Mouse (Mus musculus) midbrain, embryonic 14.5 days (tissue): Measurements from ENCODE around the gene Col6a4. TPM values are rescaled to one million over a fixed set of nuclear protein-coding genes. Genes with fewer than 3 reads are reported as not detected.

Experiments
- ATAC-seq: fragments of 200-750 bp; cut with Nextera tagmentation; 2 replicates; pipeline ENCODE4 v1.8.0; 2017; ENCODE audit warnings: moderate number of reproducible peaks, moderate library complexity; ENCODE audit not compliant: low FRiP score, low TSS enrichment
- DNase-seq: peaks from one replicate; pipeline ENCODE4 v3.0.0-alpha.2; 2015
- H3K27ac ChIP-seq: fragments of 300-500 bp; sonication (generic); replicated peaks from 2 replicates; pipeline ENCODE4 v1.5.1; 2014; ENCODE audit warnings: mild to moderate bottlenecking, low read depth, low read length, moderate library complexity
- H3K27me3 ChIP-seq: fragments of 300-500 bp; sonication (generic); 2 replicates; pipeline ENCODE4 v1.6.1; 2014; ENCODE audit warnings: low read length, control low read depth, mixed read lengths; ENCODE audit not compliant: control insufficient read depth, insufficient read depth
- H3K36me3 ChIP-seq: fragments of 300-500 bp; sonication (generic); 2 replicates; pipeline ENCODE4 v1.6.1; 2014; ENCODE audit warnings: low read length, control low read depth; ENCODE audit not compliant: control insufficient read depth, insufficient read depth
- H3K4me1 ChIP-seq: fragments of 300-500 bp; sonication (generic); 2 replicates; pipeline ENCODE4 v1.6.1; 2014; ENCODE audit warnings: mild to moderate bottlenecking, antibody characterized with exemption, low read length, control low read depth; ENCODE audit not compliant: control insufficient read depth, insufficient read depth
- H3K4me2 ChIP-seq: fragments of 300-500 bp; sonication (generic); 2 replicates; pipeline ENCODE4 v1.6.1; 2014; ENCODE audit warnings: mild to moderate bottlenecking, low read length, moderate library complexity
- H3K4me3 ChIP-seq: fragments of 300-500 bp; sonication (generic); replicated peaks from 2 replicates; pipeline ENCODE4 v1.5.1; 2014; ENCODE audit warnings: low read depth, low read length
- H3K9ac ChIP-seq: fragments of 300-500 bp; sonication (generic); replicated peaks from 2 replicates; pipeline ENCODE4 v1.6.1; 2014; ENCODE audit warnings: mild to moderate bottlenecking, low read length, moderate library complexity
- H3K9me3 ChIP-seq: fragments of 300-500 bp; sonication (generic); 2 replicates; pipeline ENCODE4 v1.6.1; 2016; ENCODE audit warnings: low read length, control low read depth, mixed read lengths; ENCODE audit not compliant: control insufficient read depth
- WGBS: fragments of 180-500 bp; shearing (Covaris S2); extraction: QIAGEN DNeasy Blood & Tissue Kit; methylation state at CpG from one replicate; pipeline ENCODE4 v1.1.7; 2014; 5-methylcytosine and 5-hydroxymethylcytosine counted together
- polyA plus RNA-seq: library from polyadenylated mRNA; unstranded; fragments of >200 nt; fragmentation: Nextera tagmentation; extraction: Ambion mirVana; gene quantifications from 2 replicates; pipeline ENCODE4 v1.2.1, GENCODE M21; 2014

Gene Col6a4
- polyA plus RNA-seq, 1 experiment from 2014 or later: 0.38 TPM

- H3K9ac ChIP-seq: no peak overlapping the region
- H3K27ac ChIP-seq: no peak overlapping the region
- no peak for ATAC-seq
- no peaks in the 10 kb centered on the region for H3K9me3 ChIP-seq
- peaks cover 9% of the 10 kb centered on the region; the same call in 1 of the 2 replicates for H3K4me1 ChIP-seq
- no peaks in the 10 kb centered on the region for H3K27me3 ChIP-seq
- H3K4me3 ChIP-seq: no peak overlapping the region
- no peak for DNase-seq
- 78% methylated on average over 6 of the region's 6 CpGs for WGBS
- no peak overlapping the region for H3K4me2 ChIP-seq
- no peaks in the 10 kb centered on the region for H3K36me3 ChIP-seq
Observed at GRCm38 (mm10) chr9:105989468-105989867, 107.1 kb downstream of the Col6a4 start.

DNA sequence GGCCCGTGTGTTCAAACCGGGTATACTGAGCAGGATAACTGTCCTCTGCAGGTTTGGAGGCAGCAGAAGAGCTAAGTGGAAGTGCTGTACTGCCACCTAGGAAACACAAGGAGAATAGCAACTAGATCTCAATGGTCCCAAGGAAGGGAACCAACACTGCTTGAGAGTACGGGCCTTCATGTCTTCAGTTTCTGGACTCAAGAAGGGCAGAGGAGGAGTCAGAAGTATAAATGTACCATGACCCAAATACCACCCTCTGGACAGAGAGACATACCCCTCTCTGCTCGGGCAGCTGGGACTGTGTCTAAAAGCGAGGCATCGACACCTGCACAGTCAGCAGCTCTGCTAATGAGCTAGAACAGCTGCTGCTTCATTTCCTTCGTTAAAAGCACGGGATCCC lies 108.5 kb downstream of the Col6a4 start:
- whole genome bisulfite sequencing: 60% methylated on average over 8 of the region's 8 CpGs
- Histone ChIP-seq H3K27ac (no peak overlapping the region), H3K4me3 (no peak overlapping the region), H3K4me2 (no peak overlapping the region), H3K9ac (no peak overlapping the region), H3K27me3 (no peaks in the 10 kb centered on the region), H3K36me3 (no peaks in the 10 kb centered on the region), H3K9me3 (no peaks in the 10 kb centered on the region), H3K4me1 (peaks cover 9% of the 10 kb centered on the region; the same call in 1 of the 2 replicates)
- ATAC-seq (no peak), DNase-seq (peak; percentile 66)

DNA sequence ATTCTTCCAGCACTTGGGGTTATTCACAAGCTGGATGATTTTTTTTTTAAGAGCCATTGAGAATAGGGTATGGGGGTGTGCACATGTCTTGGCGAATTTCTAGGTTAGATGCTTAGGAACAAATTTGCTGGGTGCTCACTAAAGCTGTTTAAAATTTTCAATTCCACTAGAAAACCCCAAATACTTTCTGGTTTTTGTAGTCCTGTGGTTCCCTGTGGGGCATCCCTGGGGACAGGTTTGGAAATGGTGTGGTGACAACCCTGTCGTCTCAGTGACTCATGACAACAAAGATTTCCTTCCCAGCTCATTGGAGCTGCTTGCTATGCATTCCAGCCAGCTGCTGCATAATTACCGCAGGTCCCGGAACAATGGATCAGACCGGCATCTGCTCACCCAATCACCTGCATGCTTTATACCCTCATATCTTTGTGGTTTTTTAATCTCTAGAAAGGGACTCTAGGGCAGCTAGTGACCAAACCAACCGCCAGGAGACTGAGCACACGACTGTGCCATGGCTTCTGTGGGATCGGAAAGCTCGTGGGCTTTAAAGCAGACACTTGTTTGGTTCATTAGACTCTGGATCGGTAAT lies 111.6 kb downstream of the Col6a4 start:
- H3K9ac ChIP-seq: peak overlapping the region; percentile 28; the same call in 1 of the 2 replicates
- WGBS: 11% methylated on average over 10 of the region's 10 CpGs
- DNase-seq: peak; percentile 71
- H3K9me3 ChIP-seq: no peaks in the 10 kb centered on the region
- no peak overlapping the region for H3K4me3 ChIP-seq
- no peaks in the 10 kb centered on the region for H3K27me3 ChIP-seq
- H3K36me3 ChIP-seq: no peaks in the 10 kb centered on the region
- H3K27ac ChIP-seq: peak overlapping the region; percentile 75
- H3K4me2 ChIP-seq: peak overlapping the region; percentile 45
- ATAC-seq: peak; percentile 62; the same call in 1 of the 2 replicates
- H3K4me1 ChIP-seq: peaks cover 9% of the 10 kb centered on the region; the same call in 1 of the 2 replicates

- Histone ChIP-seq H3K36me3 (no peaks in the 10 kb centered on the region), H3K4me1 (no peaks in the 10 kb centered on the region), H3K9me3 (no peaks in the 10 kb centered on the region), H3K27ac (no peak overlapping the region), H3K4me2 (no peak overlapping the region), H3K27me3 (no peaks in the 10 kb centered on the region), H3K9ac (no peak overlapping the region), H3K4me3 (no peak overlapping the region)
- DNase-seq (no peak), ATAC-seq (no peak)
- 89% methylated on average over 8 of the region's 8 CpGs for WGBS
Observed at GRCm38 (mm10) chr9:105978479-105978878, 118.1 kb downstream of the Col6a4 start.

- Histone ChIP-seq H3K9ac (no peak overlapping the region), H3K27me3 (no peaks in the 10 kb centered on the region), H3K4me3 (no peak overlapping the region), H3K27ac (no peak overlapping the region), H3K9me3 (no peaks in the 10 kb centered on the region), H3K36me3 (no peaks in the 10 kb centered on the region), H3K4me2 (no peak overlapping the region), H3K4me1 (no peaks in the 10 kb centered on the region)
- ATAC-seq: no peak
- no peak for DNase-seq
- 31% methylated on average over 13 of the region's 13 CpGs for WGBS
Observed at GRCm38 (mm10) chr9:105976871-105977270, 119.7 kb downstream of the Col6a4 start.

- ATAC-seq (no peak), DNase-seq (no peak)
- H3K9ac ChIP-seq: no peak overlapping the region
- H3K4me1 ChIP-seq: no peaks in the 10 kb centered on the region
- 55% methylated on average over 6 of the region's 6 CpGs for WGBS
- H3K27ac ChIP-seq: no peak overlapping the region
- no peak overlapping the region for H3K4me3 ChIP-seq
- no peaks in the 10 kb centered on the region for H3K36me3 ChIP-seq
- no peak overlapping the region for H3K4me2 ChIP-seq
- H3K9me3 ChIP-seq: no peaks in the 10 kb centered on the region
- no peaks in the 10 kb centered on the region for H3K27me3 ChIP-seq
Observed at GRCm38 (mm10) chr9:105976314-105976713, 120.3 kb downstream of the Col6a4 start.

DNA sequence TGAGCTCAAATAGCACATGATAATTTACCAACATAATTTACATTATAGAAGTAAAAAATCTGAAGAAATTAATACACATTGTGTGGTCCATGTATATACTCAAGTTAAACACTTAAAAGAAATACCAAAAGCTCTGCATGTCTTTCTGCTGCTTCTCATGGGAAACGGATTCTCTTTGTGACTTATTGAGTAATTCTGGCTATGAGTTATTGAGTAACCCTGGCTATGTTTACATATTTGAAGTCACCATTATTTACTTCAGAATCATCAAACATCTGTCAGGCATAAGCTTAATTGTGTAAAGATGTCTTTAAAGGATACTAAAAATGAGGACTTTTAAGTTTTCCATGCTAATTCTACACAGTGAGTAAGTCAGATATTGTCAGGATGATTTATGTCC lies 122.8 kb downstream of the Col6a4 start:
- H3K36me3 ChIP-seq: no peaks in the 10 kb centered on the region
- no peak overlapping the region for H3K9ac ChIP-seq
- H3K9me3 ChIP-seq: no peaks in the 10 kb centered on the region
- no peaks in the 10 kb centered on the region for H3K27me3 ChIP-seq
- no peak for DNase-seq
- H3K27ac ChIP-seq: no peak overlapping the region
- no peaks in the 10 kb centered on the region for H3K4me1 ChIP-seq
- ATAC-seq: no peak
- H3K4me2 ChIP-seq: no peak overlapping the region
- 89% methylated on average over 1 of the region's 1 CpGs for WGBS
- no peak overlapping the region for H3K4me3 ChIP-seq

GRCm38 (mm10) chr9:105972031-105972430 lies 124.6 kb downstream of the Col6a4 start:
- ATAC-seq: no peak
- H3K9me3 ChIP-seq: no peaks in the 10 kb centered on the region
- no peak overlapping the region for H3K4me3 ChIP-seq
- 86% methylated on average over 3 of the region's 3 CpGs for WGBS
- no peak overlapping the region for H3K9ac ChIP-seq
- no peaks in the 10 kb centered on the region for H3K36me3 ChIP-seq
- no peak overlapping the region for H3K4me2 ChIP-seq
- no peak for DNase-seq
- H3K4me1 ChIP-seq: no peaks in the 10 kb centered on the region
- no peaks in the 10 kb centered on the region for H3K27me3 ChIP-seq
- H3K27ac ChIP-seq: no peak overlapping the region

- H3K36me3 ChIP-seq: no peaks in the 10 kb centered on the region
- ATAC-seq (no peak), DNase-seq (no peak)
- no peak overlapping the region for H3K27ac ChIP-seq
- H3K4me3 ChIP-seq: no peak overlapping the region
- 92% methylated on average over 14 of the region's 14 CpGs for WGBS
- no peaks in the 10 kb centered on the region for H3K27me3 ChIP-seq
- H3K4me1 ChIP-seq: no peaks in the 10 kb centered on the region
- no peaks in the 10 kb centered on the region for H3K9me3 ChIP-seq
- no peak overlapping the region for H3K4me2 ChIP-seq
- no peak overlapping the region for H3K9ac ChIP-seq
Observed at GRCm38 (mm10) chr9:105971351-105971894, 125.2 kb downstream of the Col6a4 start.
